Mouse (Mus musculus): Measurements from ENCODE around the gene Pin1. TPM values are rescaled to one million over a fixed set of nuclear protein-coding genes. Genes with fewer than 3 reads are reported as not detected.

The Pin1 gene
- polyA plus RNA-seq, 1 experiment, result 55.5 TPM

GRCm38 (mm10) chr9:20694721-20695235 is 42.9 kb downstream of the Pin1 start:
- H3K27me3 ChIP-seq (ENCODE audit: control insufficient read depth, insufficient read depth, insufficient read length), result peaks cover 62% of the 10 kb centered on the region
- H3K4me3 ChIP-seq (ENCODE audit: insufficient read depth, poor library complexity, severe bottlenecking), result no peak overlapping the region

GRCm38 (mm10) chr9:20696107-20696712 is 44.3 kb downstream of the Pin1 start:
- no peaks in the 10 kb centered on the region for H3K79me3 ChIP-seq (ENCODE audit: low read depth)
- H3ac ChIP-seq (ENCODE audit: control insufficient read depth, insufficient read length, low read depth), result no peak overlapping the region
- no peaks in the 10 kb centered on the region for H3K36me3 ChIP-seq (ENCODE audit: control insufficient read depth, insufficient read depth)
- H3K79me2 ChIP-seq (ENCODE audit: control insufficient read depth, insufficient read depth), result no peaks in the 10 kb centered on the region
- H3K4me3 ChIP-seq (ENCODE audit: insufficient read depth, poor library complexity, severe bottlenecking), result no peak overlapping the region
- no peak for TF ChIP-seq FOSL1 (IDR thresholded peaks at IDR 0.05; ENCODE audit: insufficient read depth, low read length, poor library complexity, severe bottlenecking)
- no peak for TF ChIP-seq CEBPB (IDR thresholded peaks at IDR 0.05; ENCODE audit: low read depth)
- no peak for TF ChIP-seq MYOG (IDR thresholded peaks at IDR 0.05; ENCODE audit: control insufficient read depth, extremely low read depth, insufficient read length)
- TF ChIP-seq MYOD1 (IDR thresholded peaks at IDR 0.05; ENCODE audit: control insufficient read depth, insufficient read length, low read depth), result no peak
- TF ChIP-seq USF1 (IDR thresholded peaks at IDR 0.05; ENCODE audit: low read depth), result no peak
- TF ChIP-seq MAX (IDR thresholded peaks at IDR 0.05), result no peak
- TF ChIP-seq CTCF (IDR thresholded peaks at IDR 0.05; ENCODE audit: control insufficient read depth, insufficient read depth, insufficient read length), result no peak
- peaks cover 56% of the 10 kb centered on the region for H3K27me3 ChIP-seq (ENCODE audit: control insufficient read depth, insufficient read depth, insufficient read length)

More at GRCm38 (mm10) chr9:20694721-20695235, 42.9 kb downstream of the Pin1 start:
- TF ChIP-seq MYOG (IDR thresholded peaks at IDR 0.05; ENCODE audit: control insufficient read depth, extremely low read depth, insufficient read length) (no peak), USF1 (IDR thresholded peaks at IDR 0.05; ENCODE audit: low read depth) (no peak), FOSL1 (IDR thresholded peaks at IDR 0.05; ENCODE audit: insufficient read depth, low read length, poor library complexity, severe bottlenecking) (no peak), MAX (IDR thresholded peaks at IDR 0.05) (no peak), CTCF (IDR thresholded peaks at IDR 0.05; ENCODE audit: control insufficient read depth, insufficient read depth, insufficient read length) (no peak), MYOD1 (IDR thresholded peaks at IDR 0.05; ENCODE audit: control insufficient read depth, insufficient read length, low read depth) (no peak), CEBPB (IDR thresholded peaks at IDR 0.05; ENCODE audit: low read depth) (no peak)
- Histone ChIP-seq H3ac (ENCODE audit: control insufficient read depth, insufficient read length, low read depth) (no peak overlapping the region), H3K79me2 (ENCODE audit: control insufficient read depth, insufficient read depth) (no peaks in the 10 kb centered on the region), H3K36me3 (ENCODE audit: control insufficient read depth, insufficient read depth) (no peaks in the 10 kb centered on the region), H3K79me3 (ENCODE audit: low read depth) (no peaks in the 10 kb centered on the region)

DNA sequence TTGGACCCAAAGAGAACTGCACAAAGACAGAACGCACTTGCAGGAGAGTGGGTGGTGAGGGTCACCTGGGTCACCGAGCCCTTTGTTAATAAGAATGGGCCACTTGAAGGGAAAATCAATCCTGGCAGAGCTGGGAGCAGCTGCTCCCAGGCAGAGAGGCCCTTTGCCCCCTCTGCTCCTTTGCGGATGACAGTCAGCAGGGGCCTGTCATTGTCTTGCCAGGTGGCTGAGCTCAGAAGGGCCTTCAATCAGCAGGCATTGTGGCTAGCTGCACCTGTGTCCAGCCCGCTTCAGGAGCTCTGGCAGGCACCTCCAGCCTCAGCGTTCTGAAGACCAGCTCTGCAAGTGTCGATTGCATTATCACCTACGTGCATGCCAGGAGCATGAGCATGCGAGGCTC is 45.6 kb downstream of the Pin1 start:
- TF ChIP-seq CTCF (IDR thresholded peaks at IDR 0.05; ENCODE audit: control insufficient read depth, insufficient read depth, insufficient read length), result no peak
- no peak for TF ChIP-seq MYOG (IDR thresholded peaks at IDR 0.05; ENCODE audit: control insufficient read depth, extremely low read depth, insufficient read length)
- no peak for TF ChIP-seq USF1 (IDR thresholded peaks at IDR 0.05; ENCODE audit: low read depth)
- TF ChIP-seq FOSL1 (IDR thresholded peaks at IDR 0.05; ENCODE audit: insufficient read depth, low read length, poor library complexity, severe bottlenecking), result no peak
- no peak for TF ChIP-seq MYOD1 (IDR thresholded peaks at IDR 0.05; ENCODE audit: control insufficient read depth, insufficient read length, low read depth)
- no peak for TF ChIP-seq CEBPB (IDR thresholded peaks at IDR 0.05; ENCODE audit: low read depth)
- TF ChIP-seq MAX (IDR thresholded peaks at IDR 0.05), result no peak

GRCm38 (mm10) chr9:20703832-20704380 is 52.0 kb downstream of the Pin1 start:
- no peak overlapping the region for H3K4me3 ChIP-seq (ENCODE audit: insufficient read depth, poor library complexity, severe bottlenecking)
- H3K79me3 ChIP-seq (ENCODE audit: low read depth), result no peaks in the 10 kb centered on the region
- H3K27me3 ChIP-seq (ENCODE audit: control insufficient read depth, insufficient read depth, insufficient read length), result peaks cover 5% of the 10 kb centered on the region
- no peak for TF ChIP-seq MYOD1 (IDR thresholded peaks at IDR 0.05; ENCODE audit: control insufficient read depth, insufficient read length, low read depth)
- no peak for TF ChIP-seq CEBPB (IDR thresholded peaks at IDR 0.05; ENCODE audit: low read depth)
- TF ChIP-seq MYOG (IDR thresholded peaks at IDR 0.05; ENCODE audit: control insufficient read depth, extremely low read depth, insufficient read length), result no peak
- no peak for TF ChIP-seq CTCF (IDR thresholded peaks at IDR 0.05; ENCODE audit: control insufficient read depth, insufficient read depth, insufficient read length)
- no peak for TF ChIP-seq MAX (IDR thresholded peaks at IDR 0.05)
- no peak for TF ChIP-seq FOSL1 (IDR thresholded peaks at IDR 0.05; ENCODE audit: insufficient read depth, low read length, poor library complexity, severe bottlenecking)
- TF ChIP-seq USF1 (IDR thresholded peaks at IDR 0.05; ENCODE audit: low read depth), result no peak
- H3ac ChIP-seq (ENCODE audit: control insufficient read depth, insufficient read length, low read depth), result no peak overlapping the region
- H3K79me2 ChIP-seq (ENCODE audit: control insufficient read depth, insufficient read depth), result no peaks in the 10 kb centered on the region
- no peaks in the 10 kb centered on the region for H3K36me3 ChIP-seq (ENCODE audit: control insufficient read depth, insufficient read depth)

More for the DNA sequence above, 45.6 kb downstream of the Pin1 start:
- no peak overlapping the region for H3ac ChIP-seq (ENCODE audit: control insufficient read depth, insufficient read length, low read depth)
- H3K27me3 ChIP-seq (ENCODE audit: control insufficient read depth, insufficient read depth, insufficient read length), result peaks cover 47% of the 10 kb centered on the region
- H3K79me2 ChIP-seq (ENCODE audit: control insufficient read depth, insufficient read depth), result no peaks in the 10 kb centered on the region
- no peak overlapping the region for H3K4me3 ChIP-seq (ENCODE audit: insufficient read depth, poor library complexity, severe bottlenecking)
- no peaks in the 10 kb centered on the region for H3K79me3 ChIP-seq (ENCODE audit: low read depth)
- H3K36me3 ChIP-seq (ENCODE audit: control insufficient read depth, insufficient read depth), result no peaks in the 10 kb centered on the region

DNA sequence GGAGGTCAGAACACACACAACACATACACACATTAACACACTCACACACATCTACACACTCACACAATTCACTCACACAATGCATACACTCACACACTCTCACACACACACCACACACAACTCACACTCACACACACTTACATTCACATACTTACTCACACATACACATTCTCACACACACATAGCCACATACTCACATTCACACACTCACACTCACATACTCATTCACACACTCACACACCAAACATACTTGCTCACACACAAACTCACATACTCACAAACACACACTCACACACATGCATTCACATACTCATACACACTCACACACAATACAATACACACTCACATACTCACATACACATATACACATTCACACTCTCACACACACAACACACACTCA is 53.5 kb downstream of the Pin1 start:
- TF ChIP-seq CTCF (IDR thresholded peaks at IDR 0.05; ENCODE audit: control insufficient read depth, insufficient read depth, insufficient read length) (no peak), USF1 (IDR thresholded peaks at IDR 0.05; ENCODE audit: low read depth) (no peak), CEBPB (IDR thresholded peaks at IDR 0.05; ENCODE audit: low read depth) (no peak), MAX (IDR thresholded peaks at IDR 0.05) (no peak), FOSL1 (IDR thresholded peaks at IDR 0.05; ENCODE audit: insufficient read depth, low read length, poor library complexity, severe bottlenecking) (no peak), MYOD1 (IDR thresholded peaks at IDR 0.05; ENCODE audit: control insufficient read depth, insufficient read length, low read depth) (no peak), MYOG (IDR thresholded peaks at IDR 0.05; ENCODE audit: control insufficient read depth, extremely low read depth, insufficient read length) (no peak)
- Histone ChIP-seq H3K36me3 (ENCODE audit: control insufficient read depth, insufficient read depth) (no peaks in the 10 kb centered on the region), H3K79me2 (ENCODE audit: control insufficient read depth, insufficient read depth) (no peaks in the 10 kb centered on the region)

More for the DNA sequence above, 53.5 kb downstream of the Pin1 start:
- no peaks in the 10 kb centered on the region for H3K79me3 ChIP-seq (ENCODE audit: low read depth)
- H3K27me3 ChIP-seq (ENCODE audit: control insufficient read depth, insufficient read depth, insufficient read length), result peaks cover 5% of the 10 kb centered on the region
- H3ac ChIP-seq (ENCODE audit: control insufficient read depth, insufficient read length, low read depth), result no peak overlapping the region
- no peak overlapping the region for H3K4me3 ChIP-seq (ENCODE audit: insufficient read depth, poor library complexity, severe bottlenecking)
